Mouse (Mus musculus) midbrain, embryonic 12.5 days (tissue): ENCODE results near the gene Spns2. TPM values are rescaled to one million over a fixed set of nuclear protein-coding genes. Genes with fewer than 3 reads are reported as not detected.

Experiments used
- ATAC-seq: fragments of 200-750 bp; cut with Nextera tagmentation; 2 replicates; pipeline ENCODE4 v1.8.0; 2017; ENCODE audit warnings: low read depth, moderate TSS enrichment, moderate library complexity; ENCODE audit not compliant: low FRiP score
- H3K27ac ChIP-seq: fragments of 300-500 bp; sonication (generic); replicated peaks from 2 replicates; pipeline ENCODE4 v1.5.1; 2016; ENCODE audit warnings: mild to moderate bottlenecking
- H3K27me3 ChIP-seq: fragments of 300-500 bp; sonication (generic); 2 replicates; pipeline ENCODE4 v1.6.1; 2016; ENCODE audit warnings: mild to moderate bottlenecking
- H3K36me3 ChIP-seq: fragments of 300-500 bp; sonication (generic); 2 replicates; pipeline ENCODE4 v1.6.1; 2016
- H3K4me1 ChIP-seq: fragments of 300-500 bp; sonication (generic); 2 replicates; pipeline ENCODE4 v1.6.1; 2016
- H3K4me2 ChIP-seq: fragments of 300-500 bp; sonication (generic); replicated peaks from 2 replicates; pipeline ENCODE4 v1.6.1; 2016; ENCODE audit warnings: mild to moderate bottlenecking, moderate library complexity
- H3K4me3 ChIP-seq: fragments of 300-500 bp; sonication (generic); 2 replicates; pipeline ENCODE4 v1.5.1; 2016; ENCODE audit warnings: mild to moderate bottlenecking
- H3K9ac ChIP-seq: fragments of 300-500 bp; sonication (generic); replicated peaks from 2 replicates; pipeline ENCODE4 v1.6.1; 2016; ENCODE audit warnings: mild to moderate bottlenecking, moderate library complexity
- H3K9me3 ChIP-seq: fragments of 300-500 bp; sonication (generic); 2 replicates; pipeline ENCODE4 v1.6.1; 2016; ENCODE audit warnings: mild to moderate bottlenecking
- WGBS: fragments of 180-500 bp; shearing (Covaris S2); methylation state at CpG from one replicate; pipeline ENCODE4 v1.1.7; 2016; 5-methylcytosine and 5-hydroxymethylcytosine counted together
- polyA plus RNA-seq: library from polyadenylated mRNA; unstranded; fragments of >200 nt; fragmentation: Nextera tagmentation; extraction: Ambion mirVana; gene quantifications from 2 replicates; pipeline ENCODE4 v1.2.1, GENCODE M21; 2016

Gene Spns2
- polyA plus RNA-seq, 1 experiment from 2014 or later: 6.8 TPM

- Histone ChIP-seq H3K27ac (no peak overlapping the region), H3K9me3 (no peaks in the 10 kb centered on the region), H3K4me1 (peaks cover 4% of the 10 kb centered on the region; the same call in 1 of the 2 replicates), H3K4me3 (no peak overlapping the region), H3K9ac (no peak overlapping the region), H3K27me3 (peaks cover 6% of the 10 kb centered on the region; the same call in 1 of the 2 replicates), H3K36me3 (no peaks in the 10 kb centered on the region), H3K4me2 (no peak overlapping the region)
- ATAC-seq: no peak
- WGBS: 66% methylated on average over 1 of the region's 1 CpGs
Measured at GRCm38 (mm10) chr11:72496775-72497174, 7.1 kb upstream of the Spns2 start.

- H3K9ac ChIP-seq: no peak overlapping the region
- H3K27ac ChIP-seq: no peak overlapping the region
- no peak overlapping the region for H3K4me3 ChIP-seq
- H3K27me3 ChIP-seq: no peaks in the 10 kb centered on the region; the same call in 1 of the 2 replicates
- peaks cover 4% of the 10 kb centered on the region; the same call in 1 of the 2 replicates for H3K4me1 ChIP-seq
- no peaks in the 10 kb centered on the region for H3K36me3 ChIP-seq
- no peak overlapping the region for H3K4me2 ChIP-seq
- ATAC-seq: no peak
- H3K9me3 ChIP-seq: no peaks in the 10 kb centered on the region
- WGBS: 58% methylated on average over 3 of the region's 3 CpGs
Measured at GRCm38 (mm10) chr11:72496066-72496465, 6.4 kb upstream of the Spns2 start.

- H3K27ac ChIP-seq: no peak overlapping the region
- 58% methylated on average over 8 of the region's 8 CpGs for WGBS
- H3K27me3 ChIP-seq: peaks cover 11% of the 10 kb centered on the region
- H3K36me3 ChIP-seq: no peaks in the 10 kb centered on the region
- H3K9me3 ChIP-seq: no peaks in the 10 kb centered on the region
- H3K4me1 ChIP-seq: peaks cover 10% of the 10 kb centered on the region
- H3K4me2 ChIP-seq: no peak overlapping the region
- no peak for ATAC-seq
- H3K9ac ChIP-seq: no peak overlapping the region
- H3K4me3 ChIP-seq: no peak overlapping the region
Measured at GRCm38 (mm10) chr11:72494046-72494988, 4.6 kb upstream of the Spns2 start.

GRCm38 (mm10) chr11:72491130-72491960 is 1.6 kb upstream of the Spns2 start:
- WGBS: 69% methylated on average over 15 of the region's 15 CpGs
- Histone ChIP-seq H3K27me3 (peaks cover 41% of the 10 kb centered on the region), H3K27ac (no peak overlapping the region), H3K36me3 (no peaks in the 10 kb centered on the region), H3K4me1 (peaks cover 23% of the 10 kb centered on the region), H3K4me3 (no peak overlapping the region), H3K9ac (no peak overlapping the region), H3K4me2 (no peak overlapping the region), H3K9me3 (no peaks in the 10 kb centered on the region)
- no peak for ATAC-seq

- no peaks in the 10 kb centered on the region for H3K9me3 ChIP-seq
- H3K9ac ChIP-seq: peak overlapping the region; percentile 88
- peaks cover 23% of the 10 kb centered on the region for H3K4me1 ChIP-seq
- H3K4me3 ChIP-seq: peak overlapping the region; percentile 76
- peak overlapping the region; percentile 86 for H3K4me2 ChIP-seq
- peaks cover 41% of the 10 kb centered on the region for H3K27me3 ChIP-seq
- WGBS: under 1% methylated on average over 35 of the region's 42 CpGs
- no peaks in the 10 kb centered on the region for H3K36me3 ChIP-seq
- peak overlapping the region; percentile 81 for H3K27ac ChIP-seq
- peak; percentile 10 for ATAC-seq
Measured at GRCm38 (mm10) chr11:72489397-72489796, 307 bp downstream of the Spns2 start.

- ATAC-seq: peak; percentile 60
- under 1% methylated on average over 38 of the region's 38 CpGs for WGBS
- H3K9ac ChIP-seq: peak overlapping the region; percentile 88
- H3K4me1 ChIP-seq: peaks cover 23% of the 10 kb centered on the region
- peak overlapping the region; percentile 76 for H3K4me3 ChIP-seq
- H3K36me3 ChIP-seq: no peaks in the 10 kb centered on the region
- H3K27ac ChIP-seq: peak overlapping the region; percentile 81
- peak overlapping the region; percentile 86 for H3K4me2 ChIP-seq
- H3K9me3 ChIP-seq: no peaks in the 10 kb centered on the region
- H3K27me3 ChIP-seq: peaks cover 41% of the 10 kb centered on the region
Measured at GRCm38 (mm10) chr11:72488753-72489271, 892 bp downstream of the Spns2 start.

GRCm38 (mm10) chr11:72487739-72488138 is 2.0 kb downstream of the Spns2 start:
- no peaks in the 10 kb centered on the region for H3K36me3 ChIP-seq
- H3K27me3 ChIP-seq: peaks cover 41% of the 10 kb centered on the region
- H3K9me3 ChIP-seq: no peaks in the 10 kb centered on the region
- 0 out of 2 replicates have a peak overlapping the region, but pooled peaks have one; percentile 88 for H3K9ac ChIP-seq
- no peak for ATAC-seq
- H3K4me2 ChIP-seq: peak overlapping the region; percentile 86
- H3K4me3 ChIP-seq: peak overlapping the region; percentile 76
- WGBS: 92% methylated on average over 2 of the region's 2 CpGs
- H3K27ac ChIP-seq: no peak overlapping the region
- peaks cover 23% of the 10 kb centered on the region for H3K4me1 ChIP-seq

GRCm38 (mm10) chr11:72487171-72487570 is 2.5 kb downstream of the Spns2 start:
- ATAC-seq: no peak
- Histone ChIP-seq H3K36me3 (no peaks in the 10 kb centered on the region), H3K27ac (no peak overlapping the region), H3K4me3 (peak overlapping the region; percentile 76; the same call in 1 of the 2 replicates), H3K4me1 (peaks cover 23% of the 10 kb centered on the region), H3K27me3 (peaks cover 41% of the 10 kb centered on the region), H3K4me2 (peak overlapping the region; percentile 86), H3K9me3 (no peaks in the 10 kb centered on the region), H3K9ac (no peak overlapping the region)
- WGBS: 55% methylated on average over 5 of the region's 5 CpGs

- H3K27ac ChIP-seq: no peak overlapping the region
- no peak overlapping the region for H3K4me3 ChIP-seq
- peaks cover 23% of the 10 kb centered on the region for H3K4me1 ChIP-seq
- no peak for ATAC-seq
- H3K4me2 ChIP-seq: no peak overlapping the region
- 73% methylated on average over 11 of the region's 11 CpGs for WGBS
- peaks cover 41% of the 10 kb centered on the region for H3K27me3 ChIP-seq
- no peaks in the 10 kb centered on the region for H3K36me3 ChIP-seq
- H3K9ac ChIP-seq: no peak overlapping the region
- H3K9me3 ChIP-seq: no peaks in the 10 kb centered on the region
Measured at GRCm38 (mm10) chr11:72485960-72486359, 3.7 kb downstream of the Spns2 start.

- Histone ChIP-seq H3K36me3 (no peaks in the 10 kb centered on the region), H3K9me3 (no peaks in the 10 kb centered on the region), H3K27me3 (peaks cover 35% of the 10 kb centered on the region), H3K4me3 (no peak overlapping the region), H3K9ac (no peak overlapping the region), H3K4me2 (no peak overlapping the region), H3K27ac (no peak overlapping the region), H3K4me1 (peaks cover 23% of the 10 kb centered on the region)
- WGBS: 49% methylated on average over 5 of the region's 5 CpGs
- no peak for ATAC-seq
Measured at GRCm38 (mm10) chr11:72485157-72485556, 4.5 kb downstream of the Spns2 start.

- no peak overlapping the region for H3K4me3 ChIP-seq
- ATAC-seq: no peak
- no peaks in the 10 kb centered on the region for H3K36me3 ChIP-seq
- H3K9ac ChIP-seq: no peak overlapping the region
- no peak overlapping the region for H3K27ac ChIP-seq
- H3K4me2 ChIP-seq: no peak overlapping the region
- WGBS: 79% methylated on average over 6 of the region's 6 CpGs
- H3K4me1 ChIP-seq: peaks cover 19% of the 10 kb centered on the region
- H3K27me3 ChIP-seq: peaks cover 32% of the 10 kb centered on the region
- no peaks in the 10 kb centered on the region for H3K9me3 ChIP-seq
Measured at GRCm38 (mm10) chr11:72484549-72484948, 5.2 kb downstream of the Spns2 start.
